Mouse (Mus musculus): Measurements from ENCODE around the gene Man2a2. TPM values are rescaled to one million over a fixed set of nuclear protein-coding genes. Genes with fewer than 3 reads are reported as not detected.

Man2a2 gene
- total RNA-seq, 2 experiments from 2014 or later: 67.2 to 67.5 TPM

DNA sequence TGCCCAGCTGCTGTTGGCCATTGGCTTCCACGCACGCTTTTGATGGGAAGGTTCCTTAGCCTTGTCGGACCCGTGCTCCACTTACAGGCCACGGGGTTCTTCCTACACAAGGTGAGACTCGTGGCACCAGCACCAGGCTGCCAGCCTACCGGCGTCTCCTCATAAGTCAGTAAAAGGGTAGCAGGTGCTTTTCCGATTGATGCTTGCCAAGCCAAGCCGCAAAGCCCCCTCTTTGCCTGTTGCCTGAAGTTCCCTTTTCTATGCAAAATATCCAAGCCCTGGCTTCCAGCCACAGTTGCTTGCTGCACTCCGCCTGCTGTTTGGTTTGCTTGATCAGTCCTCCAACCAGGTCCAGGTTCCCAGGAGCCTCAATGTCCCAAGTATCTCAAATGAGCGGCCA is 2.7 kb upstream of the Man2a2 start:
- intact Hi-C loops (cut with DNase I): loop anchor here (2.0 to 5.0 kb wide), 2 partner anchors 33 to 232 kb away; partner anchors contain the start of gene Unc45a
- DNase-seq (ENCODE audit: low spot score): no peak

DNA sequence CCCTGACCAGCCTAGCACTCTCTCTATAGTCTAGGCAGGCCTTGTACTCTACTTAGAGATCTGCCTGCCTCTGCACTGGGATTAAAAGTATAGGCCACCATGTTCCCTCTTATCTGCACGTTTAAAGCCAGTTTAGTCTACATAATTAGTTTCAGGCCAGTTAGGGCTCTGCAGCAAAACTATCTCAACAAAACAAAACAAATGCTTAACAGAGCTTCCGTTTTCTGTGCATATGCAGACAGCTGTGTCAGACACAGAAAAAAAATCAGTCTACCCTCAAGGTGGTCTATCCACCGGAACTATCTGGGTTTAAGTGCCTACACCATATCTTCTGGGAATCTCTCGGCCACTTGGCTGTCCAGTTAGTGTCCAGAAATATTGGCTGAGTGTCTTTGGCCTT is 2.2 kb upstream of the Man2a2 start:
- DNase-seq (ENCODE audit: low spot score): no peak
- intact Hi-C loops (cut with DNase I): loop anchor here (2.0 to 5.0 kb wide), 2 partner anchors 33 to 231 kb away; partner anchors contain the start of gene Unc45a

DNA sequence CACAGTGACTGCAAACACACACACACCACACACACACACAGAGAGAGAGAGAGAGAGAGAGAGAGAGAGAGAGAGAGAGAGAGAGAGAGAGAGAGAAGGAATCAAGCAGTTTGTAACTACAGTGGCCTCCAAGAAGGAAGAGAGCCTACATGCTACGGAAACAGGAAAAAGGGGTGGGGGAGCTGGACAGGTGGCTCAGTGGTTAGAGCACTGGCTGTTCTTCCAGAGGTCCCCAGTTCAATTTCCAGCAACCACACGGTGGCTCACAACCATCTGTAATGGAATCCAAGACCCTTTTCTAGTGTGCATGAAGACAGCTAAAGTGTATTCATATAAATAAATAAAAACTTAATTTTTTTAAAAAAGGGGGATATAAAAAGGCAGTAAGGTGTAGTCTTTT is 1.5 kb upstream of the Man2a2 start:
- no peak for DNase-seq (ENCODE audit: low spot score)
- intact Hi-C loops (cut with DNase I): loop anchor here (2.0 to 5.0 kb wide), 2 partner anchors 32 to 230 kb away; partner anchors contain the start of gene Unc45a

DNA sequence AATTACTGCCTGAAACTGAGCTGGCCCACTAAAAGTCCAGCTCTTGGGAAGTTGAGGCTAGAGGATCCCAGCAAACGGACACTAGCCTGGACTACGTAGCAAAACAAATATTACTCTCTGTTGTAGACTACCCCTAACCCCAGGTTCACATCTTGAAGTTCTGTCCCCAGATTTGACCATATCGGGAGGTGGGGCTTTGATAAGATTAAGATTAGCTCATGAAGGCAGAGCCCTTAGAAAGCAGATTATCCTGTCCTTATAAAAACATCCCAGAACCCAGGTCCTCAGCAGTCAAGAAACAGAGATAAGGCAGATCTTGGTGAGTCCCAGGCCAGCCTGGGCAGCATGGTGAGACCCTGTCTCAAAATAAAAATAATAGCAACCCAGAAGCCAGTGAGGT is 991 bp upstream of the Man2a2 start:
- intact Hi-C loops (cut with DNase I): loop anchor here (2.0 to 5.0 kb wide), 2 partner anchors 31 to 230 kb away; partner anchors contain the start of gene Unc45a
- no peak for DNase-seq (ENCODE audit: low spot score)

DNA sequence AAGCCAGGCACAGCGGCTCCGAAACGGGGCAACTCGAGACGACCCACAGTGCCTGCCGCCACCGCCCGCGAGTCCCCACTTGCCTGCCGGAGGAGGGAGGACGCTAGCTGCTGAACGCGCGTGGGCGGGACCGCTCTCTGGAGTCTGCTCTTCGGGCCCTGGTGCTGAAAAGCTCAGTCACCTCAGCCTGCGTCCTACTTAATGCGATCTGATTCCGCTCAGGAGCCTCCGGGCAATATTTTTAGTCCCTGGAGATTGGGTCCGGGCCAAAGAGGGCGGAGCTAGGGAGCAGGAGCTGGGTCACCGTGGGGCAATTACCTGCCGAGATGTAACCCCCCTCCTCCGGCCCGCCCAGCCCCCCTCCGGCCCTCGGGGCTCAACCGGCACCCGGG is 530 bp downstream of the Man2a2 start:
- intact Hi-C loops (cut with DNase I): loop anchor here (5.0 kb wide), 1 partner anchor 228 kb away; no protein-coding TSS in a partner anchor
- DNase-seq (ENCODE audit: low spot score): peak; percentile 61

DNA sequence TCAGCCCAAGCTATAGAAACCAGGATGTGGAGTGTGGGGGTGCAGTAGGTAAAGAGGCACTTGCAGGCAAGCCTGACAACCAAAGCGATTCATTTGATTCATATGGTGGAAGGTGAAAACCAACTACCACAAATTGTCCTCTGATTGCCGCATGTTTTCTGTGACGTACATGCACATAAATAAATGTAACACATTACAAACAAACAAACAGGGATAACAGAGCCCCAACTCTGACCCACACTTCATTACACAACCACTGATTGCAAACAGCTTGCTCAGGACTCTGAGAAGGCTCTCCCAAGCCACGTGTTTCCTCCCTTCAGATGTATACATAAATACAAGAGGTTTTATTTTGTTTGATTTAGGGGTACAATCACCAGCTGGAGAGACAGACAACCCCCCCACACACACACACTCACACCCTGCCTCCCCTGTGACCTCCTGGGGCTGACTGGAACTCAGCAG is 1.2 kb downstream of the Man2a2 start:
- intact Hi-C loops (cut with DNase I): loop anchor here (5.0 kb wide), 1 partner anchor 228 kb away; no protein-coding TSS in a partner anchor
- no peak for DNase-seq (ENCODE audit: low spot score)

DNA sequence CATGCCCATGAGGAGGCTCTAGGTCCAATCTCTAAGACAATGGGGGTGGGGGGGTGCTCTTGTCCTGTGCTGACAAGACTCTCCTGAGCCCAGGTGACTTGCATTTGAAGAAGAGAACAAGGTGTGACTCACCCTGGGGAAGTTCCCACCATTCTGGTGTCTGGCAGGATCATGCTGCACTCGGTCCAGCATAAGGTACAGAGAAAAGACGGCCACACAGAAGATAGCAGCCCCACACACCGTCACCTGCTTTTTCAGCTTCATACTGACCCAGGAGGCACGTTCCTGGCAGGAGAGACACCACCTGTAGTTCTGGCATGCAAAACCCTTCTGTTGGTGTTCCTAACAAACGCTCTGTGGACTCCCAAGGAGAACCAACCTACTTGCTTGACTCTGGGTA is 1.7 kb downstream of the Man2a2 start:
- intact Hi-C loops (cut with DNase I): no loop called here

DNA sequence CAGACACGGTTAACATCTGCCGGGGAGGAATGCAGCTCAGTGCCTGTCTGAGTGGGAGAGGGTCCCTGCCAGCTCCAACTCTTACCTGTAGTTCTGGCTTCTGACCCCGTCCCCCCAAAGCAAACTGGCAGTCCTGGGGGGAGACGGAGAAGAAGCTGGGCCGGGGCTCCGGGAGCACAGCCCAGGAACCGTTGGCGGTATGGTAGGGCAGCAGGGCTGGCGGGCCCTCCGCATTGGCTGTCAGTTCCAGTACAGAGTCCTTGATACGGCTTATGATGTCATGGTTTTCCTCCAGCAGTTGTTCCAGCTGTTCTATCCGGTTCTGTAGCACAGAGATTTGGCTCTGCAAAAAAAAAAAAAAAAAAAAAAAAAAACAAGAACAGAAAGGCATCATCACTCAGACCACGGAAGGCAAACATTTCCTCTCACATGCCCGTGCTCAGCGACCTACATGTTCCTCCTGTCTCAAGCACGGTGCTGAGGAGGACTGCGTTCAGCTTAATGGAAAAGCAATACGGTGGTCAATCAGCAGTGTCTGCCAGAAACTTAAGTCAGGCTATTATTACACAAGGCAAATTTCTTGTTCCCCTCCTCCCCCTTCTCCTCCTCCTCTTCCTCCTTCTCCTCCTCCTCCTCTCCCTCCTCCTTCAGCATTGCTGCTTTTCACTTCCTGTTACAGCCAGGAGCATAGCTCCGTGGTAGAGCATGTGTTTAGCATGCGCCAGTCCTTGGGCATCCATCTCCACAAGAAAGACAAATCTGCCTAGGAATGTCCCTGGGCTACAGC is 2.3 kb downstream of the Man2a2 start:
- peak; percentile 30 for DNase-seq (ENCODE audit: low spot score)
- intact Hi-C loops (cut with DNase I): no loop called here

More for the DNA sequence above, 1.7 kb downstream of the Man2a2 start:
- no peak for DNase-seq (ENCODE audit: low spot score)

DNA sequence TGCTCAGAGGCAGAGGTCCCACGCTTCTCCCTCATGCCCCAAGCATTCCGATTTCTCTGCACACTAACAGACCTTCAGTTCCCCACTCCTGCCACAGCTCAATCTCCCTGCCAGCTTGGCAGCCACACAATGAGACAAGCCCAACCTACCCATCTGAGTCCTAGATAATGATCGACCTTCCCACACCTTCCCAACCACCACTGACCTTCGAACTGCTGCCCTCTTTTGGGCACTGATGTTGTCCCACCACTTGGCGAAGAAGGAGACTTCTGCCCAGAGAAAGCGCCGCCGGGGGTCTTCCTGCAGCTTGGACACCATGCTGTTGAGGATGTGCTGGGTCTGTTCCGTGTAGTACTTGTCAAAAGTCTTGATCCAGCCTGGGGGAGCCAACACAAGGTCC is 3.2 kb downstream of the Man2a2 start:
- DNase-seq (ENCODE audit: low spot score): no peak
- intact Hi-C loops (cut with DNase I): no loop called here

DNA sequence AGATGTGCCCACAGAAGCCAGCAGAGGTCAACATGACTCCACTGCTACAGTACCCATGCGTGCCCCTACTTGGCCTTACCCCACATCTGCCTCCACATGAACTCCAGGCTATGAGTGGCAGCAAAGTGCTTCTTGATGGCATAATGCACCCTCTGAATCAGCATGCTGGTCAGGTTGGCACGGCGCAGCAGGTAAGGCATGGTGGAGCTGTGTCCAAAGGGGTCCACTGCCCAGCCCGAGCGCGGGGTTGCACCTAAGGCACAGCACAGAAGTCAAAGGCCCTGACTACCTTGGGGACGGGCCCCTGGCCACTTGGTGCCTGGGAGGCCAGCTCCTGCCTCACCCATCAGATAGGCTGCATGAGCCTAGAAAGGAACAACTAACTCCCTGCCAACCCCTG is 3.9 kb downstream of the Man2a2 start:
- intact Hi-C loops (cut with DNase I): no loop called here
- DNase-seq (ENCODE audit: low spot score): no peak

DNA sequence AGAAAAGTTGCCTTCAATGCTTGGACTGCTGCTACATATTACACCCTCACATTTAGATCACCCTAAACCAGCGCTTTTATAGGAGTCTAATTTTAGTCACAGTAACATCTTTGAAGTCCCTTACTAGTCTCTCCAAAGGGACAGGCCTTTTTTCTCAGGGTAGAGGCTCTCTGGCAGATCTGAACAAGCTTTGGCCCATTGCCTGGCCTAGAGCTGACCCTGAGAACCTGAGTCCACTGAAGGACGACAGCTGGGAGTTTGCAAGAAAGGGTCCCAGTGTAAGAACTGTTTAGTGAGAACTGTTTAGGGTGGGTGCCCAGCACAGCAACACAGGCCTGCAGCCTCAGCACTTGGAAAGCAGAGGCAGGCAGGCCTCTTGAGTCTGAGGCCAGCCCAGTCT is 5.4 kb downstream of the Man2a2 start:
- no peak for DNase-seq (ENCODE audit: low spot score)
- intact Hi-C loops (cut with DNase I): no loop called here

DNA sequence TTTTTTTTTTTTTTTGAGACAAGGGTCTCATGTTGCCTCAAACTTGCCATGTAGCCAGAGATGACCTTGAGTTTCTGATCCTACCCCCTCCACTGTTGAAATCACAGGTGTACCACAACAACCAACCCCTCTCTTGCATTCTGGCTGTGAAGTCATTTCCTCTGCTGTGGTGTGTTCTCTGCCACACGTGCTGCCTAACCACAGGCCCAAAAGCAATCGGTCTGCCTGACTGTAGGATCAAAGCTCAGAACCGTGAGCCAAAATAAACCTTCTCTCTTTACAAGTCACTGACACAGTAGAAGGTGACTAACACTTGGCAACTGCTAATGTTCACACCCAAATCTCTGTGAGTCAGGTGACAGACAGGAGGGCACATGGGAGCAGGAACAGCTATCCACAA is 10.7 kb downstream of the Man2a2 start:
- DNase-seq (ENCODE audit: low spot score): no peak
- intact Hi-C loops (cut with DNase I): no loop called here

DNA sequence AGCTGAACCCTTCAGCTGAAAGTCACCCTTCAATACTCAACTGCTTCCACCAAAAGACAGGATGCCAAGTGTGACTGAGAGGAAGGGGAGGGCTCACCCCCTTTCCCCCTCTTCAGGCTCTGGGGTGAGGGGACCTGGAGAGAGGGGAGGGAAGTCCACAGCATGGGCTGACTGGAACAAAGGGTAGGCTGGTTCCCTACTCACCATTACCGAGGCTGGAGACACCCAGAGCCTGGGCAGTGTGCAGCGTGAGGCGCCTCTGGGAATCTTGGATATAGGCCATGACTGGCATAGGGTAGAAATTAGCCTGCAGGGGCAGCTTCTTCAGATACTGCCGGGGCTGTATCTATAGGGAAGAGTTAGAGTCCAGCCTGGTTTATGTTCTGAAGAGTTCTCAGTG is 13.1 kb downstream of the Man2a2 start:
- intact Hi-C loops (cut with DNase I): no loop called here
- DNase-seq (ENCODE audit: low spot score): no peak

DNA sequence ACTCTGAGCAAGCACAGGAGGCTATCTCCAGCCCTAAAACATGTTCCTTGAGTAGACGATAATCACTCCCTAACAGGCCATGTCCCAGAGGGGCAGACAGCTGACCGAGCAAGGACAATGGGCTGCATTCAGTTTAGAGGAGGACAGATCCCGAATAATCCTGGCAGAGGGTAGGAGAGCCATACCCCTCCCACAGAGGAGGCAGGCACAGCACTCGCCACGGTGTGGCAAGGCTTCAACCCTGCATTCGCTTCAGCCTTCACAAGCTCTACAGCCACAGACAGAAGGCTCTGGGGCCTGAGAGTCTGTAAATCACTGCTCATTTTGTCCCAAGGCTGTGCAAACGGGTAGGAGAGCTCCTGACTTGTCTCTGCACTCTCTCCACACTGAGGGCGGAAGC is 14.0 kb downstream of the Man2a2 start:
- peak; percentile 30 for DNase-seq (ENCODE audit: low spot score)
- intact Hi-C loops (cut with DNase I): no loop called here

DNA sequence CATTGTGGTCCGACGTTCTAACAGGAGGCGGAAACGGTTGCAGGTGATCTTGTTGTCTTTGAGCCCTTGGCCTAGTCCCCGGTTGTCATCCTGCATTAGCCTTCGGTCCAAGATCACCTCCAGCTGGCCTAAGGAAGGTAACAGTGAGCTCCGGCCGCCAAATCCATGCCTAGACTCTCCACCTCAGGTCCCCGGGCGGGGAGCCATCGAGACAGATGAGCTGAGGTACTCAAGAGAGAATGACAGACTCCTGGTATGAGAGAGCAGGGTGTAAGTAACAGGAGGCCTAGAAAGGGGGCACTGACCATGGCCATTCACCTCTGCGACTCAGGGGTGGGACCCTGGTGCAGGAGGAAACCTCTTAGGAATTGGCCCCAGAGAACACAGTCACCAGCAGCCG is 14.8 kb downstream of the Man2a2 start:
- intact Hi-C loops (cut with DNase I): no loop called here
- DNase-seq (ENCODE audit: low spot score): no peak

DNA sequence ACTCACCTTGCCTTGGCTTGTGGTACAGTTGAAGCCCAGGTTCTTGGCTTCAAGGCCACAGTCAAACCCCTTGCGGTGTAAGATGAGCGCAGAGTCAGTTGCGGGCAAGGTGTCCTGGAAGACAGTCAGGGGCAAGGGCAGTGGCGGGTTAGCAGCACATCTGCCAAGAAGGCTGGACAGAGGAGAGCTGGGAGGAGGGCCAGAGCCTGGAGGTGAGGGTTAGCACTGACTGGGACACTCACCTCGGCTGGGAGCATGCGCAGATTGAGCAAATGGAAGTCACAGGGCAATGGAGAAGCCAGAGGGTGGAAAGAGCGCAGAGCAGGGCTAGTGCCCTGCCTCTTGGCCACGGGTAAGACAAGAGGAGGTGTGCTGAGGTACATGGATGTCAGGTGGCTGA is 18.3 kb downstream of the Man2a2 start:
- intact Hi-C loops (cut with DNase I): no loop called here
- no peak for DNase-seq (ENCODE audit: low spot score)

DNA sequence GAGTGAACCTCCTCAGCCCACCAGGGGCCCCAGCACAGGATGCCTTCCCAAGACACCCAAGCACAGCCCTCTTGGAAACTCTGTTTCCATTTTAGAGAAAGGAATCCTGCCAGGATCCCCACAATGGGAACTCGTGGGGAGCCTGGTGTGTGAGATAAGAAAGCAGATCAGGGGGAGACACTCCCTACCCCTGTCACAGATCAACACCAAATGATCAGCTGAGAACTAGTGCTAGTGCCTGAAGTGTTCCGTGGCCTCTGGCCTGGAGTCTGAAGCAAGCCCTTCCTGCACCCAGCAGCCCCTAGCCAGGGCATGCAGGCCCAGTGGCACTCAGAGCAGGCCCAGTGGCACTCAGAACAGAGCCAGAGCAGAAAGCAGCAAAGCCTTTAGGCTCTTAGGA is 20.4 kb downstream of the Man2a2 start:
- no peak for DNase-seq (ENCODE audit: low spot score)
- intact Hi-C loops (cut with DNase I): no loop called here

DNA sequence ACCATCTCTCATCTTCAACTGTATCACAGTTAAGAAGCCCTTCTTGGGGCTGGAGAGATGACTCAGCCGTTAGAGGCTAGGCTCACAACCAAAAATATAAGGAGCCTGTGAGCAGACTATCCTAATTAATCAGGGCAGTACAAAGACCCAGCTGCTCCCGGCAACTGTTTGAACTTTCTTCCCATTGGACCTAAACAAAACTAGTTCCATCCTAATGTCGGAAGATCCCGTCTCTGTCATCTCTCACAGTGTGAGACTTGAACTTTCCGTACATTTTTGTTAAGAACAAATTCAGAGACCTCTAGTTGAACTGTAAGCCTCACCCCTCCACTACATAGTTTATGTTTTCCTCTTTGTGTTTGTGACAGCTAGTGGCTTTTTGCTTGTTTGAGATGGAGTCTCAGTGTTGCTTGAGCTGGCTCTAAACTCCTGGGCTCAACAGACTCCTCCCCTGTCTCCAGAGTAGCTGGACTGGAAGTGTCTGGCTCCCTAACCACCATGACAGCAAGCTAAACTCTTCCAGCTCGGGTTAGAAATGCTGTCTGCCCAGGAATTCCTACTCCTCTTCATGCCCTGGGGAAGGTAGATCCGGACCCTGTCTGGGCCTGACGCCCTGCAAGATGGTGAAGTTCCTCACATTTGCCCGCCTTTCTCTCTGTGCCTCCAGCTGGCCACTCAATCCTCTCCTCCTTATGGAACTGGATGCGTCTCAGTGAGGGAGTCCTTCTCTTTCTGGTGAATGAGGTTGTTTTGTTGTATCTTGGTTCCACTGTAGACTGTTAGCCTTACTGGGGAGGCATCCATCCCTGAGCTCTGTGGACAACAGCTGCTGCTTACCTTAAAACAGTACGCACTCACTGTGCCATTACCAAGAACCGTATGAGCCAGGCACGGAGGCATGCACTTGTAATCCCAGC is 23.2 kb downstream of the Man2a2 start:
- intact Hi-C loops (cut with DNase I): no loop called here

DNA sequence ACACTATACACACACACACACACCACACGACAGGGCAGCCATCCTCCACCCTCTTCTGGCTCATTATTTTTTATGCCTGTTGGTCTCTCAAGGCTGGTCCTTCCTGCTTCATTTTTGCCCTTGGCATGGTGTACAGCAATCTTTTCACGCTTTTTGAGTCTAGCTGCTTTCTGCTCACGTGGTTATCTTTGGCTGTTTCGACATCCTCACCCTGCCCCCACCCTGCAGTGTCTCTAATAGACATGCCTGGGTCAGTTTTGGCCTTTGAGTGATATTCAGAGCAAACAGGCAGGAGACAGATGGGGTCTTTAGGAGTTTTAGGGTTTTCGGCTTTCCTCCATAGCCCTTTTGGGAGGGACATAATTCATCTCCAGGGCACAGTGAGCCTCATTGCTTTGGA is 24.3 kb downstream of the Man2a2 start:
- DNase-seq (ENCODE audit: low spot score): no peak
- intact Hi-C loops (cut with DNase I): no loop called here

More for the DNA sequence above, 23.2 kb downstream of the Man2a2 start:
- no peak for DNase-seq (ENCODE audit: low spot score)

DNA sequence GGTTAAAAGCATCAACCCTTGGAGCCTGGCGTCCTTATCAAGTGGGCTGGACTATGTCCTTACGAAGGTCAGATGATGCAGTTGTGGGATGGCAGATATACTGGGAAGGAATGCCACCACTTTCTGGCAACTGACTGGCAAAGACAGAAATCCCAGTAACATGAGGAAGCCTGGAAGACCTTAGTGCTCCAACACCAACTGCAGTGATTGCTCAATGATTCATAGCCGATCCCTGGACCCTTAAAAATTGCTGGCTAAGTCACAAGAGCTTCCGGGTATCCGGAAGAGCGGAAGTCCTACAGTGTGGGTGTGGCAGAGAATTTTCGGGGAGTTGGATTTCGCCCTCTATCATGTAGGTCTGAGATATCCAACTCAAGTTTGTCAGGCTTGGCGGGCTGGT is 25.0 kb downstream of the Man2a2 start:
- intact Hi-C loops (cut with DNase I): no loop called here
- DNase-seq (ENCODE audit: low spot score): no peak

Data from heart, postnatal 25 days (tissue).